Mouse (Mus musculus): ENCODE results near the gene Zfp869.

DNA sequence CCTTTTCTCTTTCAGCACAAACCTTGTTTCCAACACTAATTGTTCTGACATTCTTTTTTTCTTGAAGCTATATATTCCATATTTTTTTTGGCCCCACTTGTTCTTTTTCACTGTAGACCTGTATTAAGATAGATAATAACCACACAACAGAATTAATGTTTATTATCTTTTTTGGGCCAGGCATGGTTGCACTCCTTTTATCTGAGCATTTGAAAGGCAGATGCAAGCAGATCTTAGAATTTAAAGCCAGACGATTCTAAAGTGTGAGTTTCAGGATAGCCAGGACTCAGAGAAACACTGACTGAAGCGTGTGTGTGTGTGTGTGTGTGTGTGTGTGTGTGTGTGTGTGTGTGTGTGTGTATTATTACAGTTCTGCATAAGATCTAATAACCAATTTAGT, 41.9 kb upstream of the Zfp869 start:
- TF ChIP-seq CTCF (IDR thresholded peaks at IDR 0.05), result no peak
- no peak for TF ChIP-seq POLR2A (IDR thresholded peaks at IDR 0.05; ENCODE audit: insufficient read depth, low read depth, low read length)
- TF ChIP-seq EP300 (IDR thresholded peaks at IDR 0.05; ENCODE audit: insufficient read depth, low read depth, low read length), result no peak
